Mouse (Mus musculus) CH12.LX (cell line): ENCODE data around the gene Acp1.

Experiments
- CTCF ChIP-seq, 2 experiments: IDR thresholded peaks in 1 of 2; conservative IDR thresholded peaks in 1 of 2; 2 replicates each; pipeline ENCODE4 v1.5.1; 2011 to 2012; ENCODE audit warnings: low read depth in 2 of 2, low read length in 2 of 2, improper control_type of control experiment in 1 of 2, inconsistent platforms in 1 of 2, mild to moderate bottlenecking in 1 of 2, moderate library complexity in 1 of 2
- HCFC1 ChIP-seq: IDR thresholded peaks from 2 replicates; pipeline ENCODE4 v1.6.1; 2012; ENCODE audit warnings: low read depth, mild to moderate bottlenecking, inconsistent platforms, low read length, improper control_type of control experiment
- POLR2A ChIP-seq: IDR thresholded peaks from 2 replicates; pipeline ENCODE4 v1.6.1; 2011; ENCODE audit warnings: low read depth, mild to moderate bottlenecking, improper control_type of control experiment, low read length

DNA sequence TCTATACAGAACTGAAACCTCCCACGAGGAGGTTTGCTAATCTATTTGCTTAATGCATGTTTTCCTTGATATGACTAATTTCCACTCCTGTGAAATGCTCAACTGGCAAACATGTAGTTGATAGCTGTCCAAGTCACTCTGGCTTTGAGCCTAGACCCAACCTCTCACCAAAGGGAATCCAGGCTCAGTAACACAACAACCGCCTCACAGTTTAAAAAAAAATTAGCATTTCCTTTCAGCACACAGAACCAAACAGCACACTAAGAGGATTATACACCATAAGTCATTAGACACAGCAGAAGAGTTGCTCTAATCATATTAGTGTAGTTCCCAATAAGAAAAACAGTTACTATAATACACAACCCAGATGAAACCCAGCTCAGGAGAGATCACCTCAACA, 60.5 kb downstream of the Acp1 start:
- no peak for TF ChIP-seq HCFC1
- TF ChIP-seq CTCF (conservative IDR thresholded peaks at IDR 0.05 in 1 of 2, IDR thresholded peaks at IDR 0.05 in 1 of 2; ENCODE audit: low read depth in 2 of 2, low read length in 2 of 2) = no peak
- TF ChIP-seq POLR2A = no peak
